Mouse (Mus musculus): ENCODE results near the gene Fahd2a. TPM values are rescaled to one million over a fixed set of nuclear protein-coding genes. Genes with fewer than 3 reads are reported as not detected.
A peak's percentile ranks its signal among the peaks of the same experiment; 100 is the strongest.

The Fahd2a gene
- total RNA-seq (2021) = 10 to 100 TPM; 18.1 TPM

- intact Hi-C loops (cut with DNase I) = no loop called here
- DNase-seq (ENCODE audit: low spot score in 2 of 2) = peak; percentile 87 to 94
Observed at GRCm38 (mm10) chr2:127444055-127444789, at the start of gene Fahd2a. Fahd2a (minus strand) TSS chr2:127444565.

- intact Hi-C loops (cut with DNase I) = no loop called here
- DNase-seq (ENCODE audit: low spot score in 2 of 2) = no peak
Observed at GRCm38 (mm10) chr2:127484476-127485170, 40.3 kb upstream of the Fahd2a start.

GRCm38 (mm10) chr2:127483001-127483400 is 38.6 kb upstream of the Fahd2a start:
- intact Hi-C loops (cut with DNase I) = no loop called here
- no peak for DNase-seq (ENCODE audit: low spot score in 2 of 2)

GRCm38 (mm10) chr2:127482533-127482911 is 38.2 kb upstream of the Fahd2a start:
- intact Hi-C loops (cut with DNase I) = no loop called here
- DNase-seq (ENCODE audit: low spot score in 2 of 2) = peak; percentile 50 to 53

GRCm38 (mm10) chr2:127481841-127482532 is 37.6 kb upstream of the Fahd2a start:
- intact Hi-C loops (cut with DNase I) = no loop called here
- no peak for DNase-seq (ENCODE audit: low spot score in 2 of 2)

GRCm38 (mm10) chr2:127479763-127480162 is 35.4 kb upstream of the Fahd2a start:
- DNase-seq (ENCODE audit: low spot score in 2 of 2) = no peak
- intact Hi-C loops (cut with DNase I) = no loop called here

- intact Hi-C loops (cut with DNase I) = no loop called here
- peak in 1 of 2 experiments; percentile 66 for DNase-seq (ENCODE audit: low spot score in 2 of 2)
Observed at GRCm38 (mm10) chr2:127479210-127479609, 34.8 kb upstream of the Fahd2a start.

- DNase-seq (ENCODE audit: low spot score in 2 of 2) = no peak
- intact Hi-C loops (cut with DNase I) = no loop called here
Observed at GRCm38 (mm10) chr2:127472279-127472678, 27.9 kb upstream of the Fahd2a start.

GRCm38 (mm10) chr2:127471281-127471680 is 26.9 kb upstream of the Fahd2a start:
- no peak for DNase-seq (ENCODE audit: low spot score in 2 of 2)
- intact Hi-C loops (cut with DNase I) = no loop called here

GRCm38 (mm10) chr2:127470661-127471060 is 26.3 kb upstream of the Fahd2a start:
- intact Hi-C loops (cut with DNase I) = no loop called here
- no peak for DNase-seq (ENCODE audit: low spot score in 2 of 2)

GRCm38 (mm10) chr2:127470183-127470582 is 25.8 kb upstream of the Fahd2a start:
- intact Hi-C loops (cut with DNase I) = no loop called here
- DNase-seq (ENCODE audit: low spot score in 2 of 2) = no peak

- intact Hi-C loops (cut with DNase I) = loop anchor here (1.0 to 2.0 kb wide), 2 partner anchors 39 to 96 kb away; no protein-coding TSS in a partner anchor
- peak; percentile 64 to 71 for DNase-seq (ENCODE audit: low spot score in 2 of 2)
Observed at GRCm38 (mm10) chr2:127462314-127462713, 17.9 kb upstream of the Fahd2a start.

GRCm38 (mm10) chr2:127461351-127461750 is 17.0 kb upstream of the Fahd2a start:
- no peak for DNase-seq (ENCODE audit: low spot score in 2 of 2)
- intact Hi-C loops (cut with DNase I) = no loop called here

- no peak for DNase-seq (ENCODE audit: low spot score in 2 of 2)
- intact Hi-C loops (cut with DNase I) = no loop called here
Observed at GRCm38 (mm10) chr2:127459341-127459740, 15.0 kb upstream of the Fahd2a start.

- intact Hi-C loops (cut with DNase I) = loop anchor here (1.0 kb wide), 1 partner anchor 91 kb away; no protein-coding TSS in a partner anchor
- DNase-seq (ENCODE audit: low spot score in 2 of 2) = peak; percentile 64 to 72
Observed at GRCm38 (mm10) chr2:127453764-127454163, 9.4 kb upstream of the Fahd2a start.

- no peak for DNase-seq (ENCODE audit: low spot score in 2 of 2)
- intact Hi-C loops (cut with DNase I) = loop anchor here (1.0 kb wide), 1 partner anchor 91 kb away; no protein-coding TSS in a partner anchor
Observed at GRCm38 (mm10) chr2:127453141-127453540, 8.8 kb upstream of the Fahd2a start.

- intact Hi-C loops (cut with DNase I) = no loop called here
- no peak for DNase-seq (ENCODE audit: low spot score in 2 of 2)
Observed at GRCm38 (mm10) chr2:127451748-127452147, 7.4 kb upstream of the Fahd2a start.

- intact Hi-C loops (cut with DNase I) = no loop called here
Observed at GRCm38 (mm10) chr2:127449691-127450090, 5.3 kb upstream of the Fahd2a start.

GRCm38 (mm10) chr2:127446847-127447246 is 2.5 kb upstream of the Fahd2a start:
- intact Hi-C loops (cut with DNase I) = no loop called here
- no peak for DNase-seq (ENCODE audit: low spot score in 2 of 2)

More at GRCm38 (mm10) chr2:127449691-127450090, 5.3 kb upstream of the Fahd2a start:
- DNase-seq (ENCODE audit: low spot score in 2 of 2) = no peak

- intact Hi-C loops (cut with DNase I) = no loop called here
Observed at GRCm38 (mm10) chr2:127437697-127438096, 6.7 kb downstream of the Fahd2a start.

More at GRCm38 (mm10) chr2:127437697-127438096, 6.7 kb downstream of the Fahd2a start:
- peak in 1 of 2 experiments; percentile 85 for DNase-seq (ENCODE audit: low spot score in 2 of 2)

Measured in left cerebral cortex, postnatal 25 days (tissue).